9 mouse cellular contexts compared by ENCODE assay signal in genomic region chr11:102294416-102294815, GRCm38 (mm10). TPM values are rescaled to one million over a fixed set of nuclear protein-coding genes. Genes with fewer than 3 reads are reported as not detected.
DNase-seq lines count a peak whose midpoint lies in the region; ATAC-seq and TF ChIP-seq lines count a peak whose summit lies in the region.
"Had no signal": no experiment of that assay in that cellular context is flagged by ENCODE, and none has a peak within 500 bp of the region (broad histone marks: within the 10 kb centered on the region; RNA-seq: fewer than 3 reads in every experiment).

No protein-coding gene starts in this region.

- ATAC-seq in lung, embryonic 16.5 days (ENCODE audit: low read depth), result no peak
- no peak for ATAC-seq in lung, postnatal 0 days
- no peak for ATAC-seq in forebrain, embryonic 15.5 days (replicated peaks)
- ATAC-seq in limb, embryonic 11.5 days (ENCODE audit: insufficient number of reproducible peaks, low FRiP score, low TSS enrichment, low read depth), result no peak
- ATAC-seq in stomach, embryonic 14.5 days (ENCODE audit: insufficient number of reproducible peaks, insufficient read depth, low FRiP score, low read depth), result no peak
- no peak for ATAC-seq in erythroblast, adult 5-6 weeks (replicated peaks; ENCODE audit: low FRiP score, poor library complexity, severe bottlenecking)

- H3K4me1 ChIP-seq in lung, embryonic 16.5 days (replicated peaks; ENCODE audit: control insufficient read depth, insufficient read depth, low read length), result peaks cover 18% of the 10 kb centered on the region
- peaks cover 6% of the 10 kb centered on the region; the same call in 1 of the 2 replicates for H3K4me1 ChIP-seq in lung, postnatal 0 days (ENCODE audit: insufficient read depth, low read depth, low read length)
- H3K4me1 ChIP-seq in forebrain, embryonic 15.5 days, result peaks cover 28% of the 10 kb centered on the region
- peaks cover 7% of the 10 kb centered on the region for H3K4me1 ChIP-seq in limb, embryonic 11.5 days (ENCODE audit: control insufficient read depth, insufficient read depth, low read length)
- peaks cover 8% of the 10 kb centered on the region for H3K4me1 ChIP-seq in stomach, embryonic 14.5 days (ENCODE audit: control insufficient read depth, insufficient read depth, low read length)

- peak overlapping the region; percentile 90 for H3K9ac ChIP-seq in lung, embryonic 16.5 days (ENCODE audit: low read length)
- H3K9ac ChIP-seq in lung, postnatal 0 days (replicated peaks; ENCODE audit: low read depth), result no peak overlapping the region
- H3K9ac ChIP-seq in forebrain, embryonic 15.5 days (replicated peaks), result peak overlapping the region; percentile 90; the same call in 1 of the 2 replicates
- no peak overlapping the region; the same call in 1 of the 2 replicates for H3K9ac ChIP-seq in limb, embryonic 11.5 days (ENCODE audit: low read length)
- H3K9ac ChIP-seq in stomach, embryonic 14.5 days (replicated peaks; ENCODE audit: low read depth, low read length), result peak overlapping the region; percentile 77; the same call in 1 of the 2 replicates

- no peak for TF ChIP-seq EP300 in lung, postnatal 0 days (IDR thresholded peaks at IDR 0.05)

- H3K36me3 ChIP-seq in lung, embryonic 16.5 days (ENCODE audit: control insufficient read depth, insufficient read depth, low read length), result peaks cover 27% of the 10 kb centered on the region
- peaks cover 26% of the 10 kb centered on the region for H3K36me3 ChIP-seq in lung, postnatal 0 days (ENCODE audit: insufficient read depth, low read length)
- H3K36me3 ChIP-seq in forebrain, embryonic 15.5 days, result peaks cover 42% of the 10 kb centered on the region
- peaks cover 28% of the 10 kb centered on the region for H3K36me3 ChIP-seq in limb, embryonic 11.5 days (ENCODE audit: control insufficient read depth, insufficient read depth, low read length)
- H3K36me3 ChIP-seq in stomach, embryonic 14.5 days (ENCODE audit: control insufficient read depth, insufficient read depth, low read length), result peaks cover 37% of the 10 kb centered on the region

- 59% methylated on average over 5 of the region's 5 CpGs for WGBS in lung, embryonic 16.5 days
- WGBS in lung, postnatal 0 days, result 58% methylated on average over 5 of the region's 5 CpGs
- WGBS in forebrain, embryonic 15.5 days, result 81% methylated on average over 5 of the region's 5 CpGs
- WGBS in limb, embryonic 11.5 days, result 74% methylated on average over 5 of the region's 5 CpGs
- WGBS in stomach, embryonic 14.5 days, result 68% methylated on average over 5 of the region's 5 CpGs

- H3K27ac ChIP-seq in lung, embryonic 16.5 days (ENCODE audit: low read length), result peak overlapping the region; percentile 99
- H3K27ac ChIP-seq in lung, postnatal 0 days (ENCODE audit: low read length), result no peak overlapping the region
- H3K27ac ChIP-seq in forebrain, embryonic 15.5 days (replicated peaks), result peak overlapping the region; percentile 98; the same call in 1 of the 2 replicates
- H3K27ac ChIP-seq in limb, embryonic 11.5 days (replicated peaks; ENCODE audit: low read depth, low read length), result no peak overlapping the region
- peak overlapping the region; percentile 100; the same call in 1 of the 2 replicates for H3K27ac ChIP-seq in stomach, embryonic 14.5 days (ENCODE audit: low read length)

- no peak for TF ChIP-seq CTCF in lung, postnatal 0 days (IDR thresholded peaks at IDR 0.05)

- H3K4me3 ChIP-seq in lung, embryonic 16.5 days (ENCODE audit: low read length), result peak overlapping the region; percentile 79
- H3K4me3 ChIP-seq in lung, postnatal 0 days (ENCODE audit: low read depth, low read length), result no peak overlapping the region
- H3K4me3 ChIP-seq in forebrain, embryonic 15.5 days, result peak overlapping the region; percentile 94
- H3K4me3 ChIP-seq in limb, embryonic 11.5 days (ENCODE audit: low read depth, low read length), result peak overlapping the region; percentile 90; the same call in 1 of the 2 replicates
- H3K4me3 ChIP-seq in stomach, embryonic 14.5 days (ENCODE audit: low read depth, low read length), result peak overlapping the region; percentile 68; the same call in 1 of the 2 replicates

- DNase-seq in lung, postnatal 0 days (ENCODE audit: low spot score), result no peak
- no peak for DNase-seq in limb, embryonic 11.5 days (ENCODE audit: low spot score)
- no peak for DNase-seq in adrenal gland, postnatal 4 days (ENCODE audit: low spot score in 2 of 2)
- DNase-seq in layer of hippocampus, adult 8-10 months (ENCODE audit: low spot score in 2 of 2), result no peak
- DNase-seq: cerebellum, adult 18-20 months had no signal

- H3K27me3 ChIP-seq in lung, embryonic 16.5 days (ENCODE audit: control insufficient read depth, insufficient read depth, low read depth, low read length), result no peaks in the 10 kb centered on the region
- no peaks in the 10 kb centered on the region for H3K27me3 ChIP-seq in lung, postnatal 0 days (replicated peaks; ENCODE audit: insufficient read depth, low read length)
- H3K27me3 ChIP-seq in forebrain, embryonic 15.5 days, result no peaks in the 10 kb centered on the region
- no peaks in the 10 kb centered on the region for H3K27me3 ChIP-seq in limb, embryonic 11.5 days (ENCODE audit: control insufficient read depth, insufficient read depth, low read length)
- H3K27me3 ChIP-seq in stomach, embryonic 14.5 days (ENCODE audit: control insufficient read depth, insufficient read depth, low read length), result no peaks in the 10 kb centered on the region

- H3K4me2 ChIP-seq in lung, embryonic 16.5 days (ENCODE audit: low read depth, low read length), result peak overlapping the region; percentile 56
- no peak overlapping the region for H3K4me2 ChIP-seq in lung, postnatal 0 days (replicated peaks; ENCODE audit: low read depth, low read length)
- H3K4me2 ChIP-seq in forebrain, embryonic 15.5 days (replicated peaks), result peak overlapping the region; percentile 80
- peak overlapping the region; percentile 79; the same call in 1 of the 2 replicates for H3K4me2 ChIP-seq in limb, embryonic 11.5 days (ENCODE audit: low read depth, severe bottlenecking)
- H3K4me2 ChIP-seq in stomach, embryonic 14.5 days (replicated peaks; ENCODE audit: low read depth, low read length), result peak overlapping the region; percentile 71; the same call in 1 of the 2 replicates

- no peaks in the 10 kb centered on the region for H3K9me3 ChIP-seq in lung, embryonic 16.5 days (ENCODE audit: control insufficient read depth, low read length)
- no peaks in the 10 kb centered on the region for H3K9me3 ChIP-seq in lung, postnatal 0 days (ENCODE audit: low read length)
- no peaks in the 10 kb centered on the region for H3K9me3 ChIP-seq in forebrain, embryonic 15.5 days
- no peaks in the 10 kb centered on the region for H3K9me3 ChIP-seq in limb, embryonic 11.5 days (ENCODE audit: control insufficient read depth, low read length)
- H3K9me3 ChIP-seq in stomach, embryonic 14.5 days (ENCODE audit: control insufficient read depth, low read depth, low read length), result no peaks in the 10 kb centered on the region

RNA-seq across cellular contexts. Expression of gene Atxn7l3, which starts 2.0 kb away (rescaled TPM):
- polyA plus RNA-seq in lung, embryonic 16.5 days (2015; fragmentation: Nextera tagmentation; extraction: Ambion mirVana), result 11.1 and 11.6 TPM in 2 replicates
- polyA plus RNA-seq in lung, postnatal 0 days (2015; fragmentation: Nextera tagmentation; extraction: Ambion mirVana), result 9.6 and 10.2 TPM in 2 replicates
- 27.6 and 29.5 TPM in 2 replicates for polyA plus RNA-seq in forebrain, embryonic 15.5 days (2015; fragmentation: Nextera tagmentation; extraction: Ambion mirVana)
- polyA plus RNA-seq in limb, embryonic 11.5 days (2014; fragmentation: Nextera tagmentation; extraction: Ambion mirVana), result 20.0 and 22.1 TPM in 2 replicates
- 18.7 and 19.0 TPM in 2 replicates for polyA plus RNA-seq in stomach, embryonic 14.5 days (2014; fragmentation: Nextera tagmentation; extraction: Ambion mirVana)
- 6.3 and 10.4 TPM in 2 replicates for total RNA-seq in erythroblast, adult 5-6 weeks (2015; ENCODE audit: low replicate concordance)
- total RNA-seq in erythroblast, adult 5-6 weeks (2017; ENCODE audit: low replicate concordance), result 5.7 and 9.3 TPM in 2 replicates
- 10 to 100 TPM; 58.3 to 58.7 TPM for total RNA-seq in adrenal gland, postnatal 4 days (2021)
- total RNA-seq in layer of hippocampus, adult 8-10 months (2022), result 100 to 1,000 TPM; 153 to 169 (median 157) TPM

RNA-seq across cellular contexts. Expression of gene Tmub2, which starts 9.7 kb away (rescaled TPM):
- 52.8 and 60.2 TPM in 2 replicates for polyA plus RNA-seq in lung, embryonic 16.5 days (2015; fragmentation: Nextera tagmentation; extraction: Ambion mirVana)
- 46.1 and 47.4 TPM in 2 replicates for polyA plus RNA-seq in lung, postnatal 0 days (2015; fragmentation: Nextera tagmentation; extraction: Ambion mirVana)
- 73.1 and 73.4 TPM in 2 replicates for polyA plus RNA-seq in forebrain, embryonic 15.5 days (2015; fragmentation: Nextera tagmentation; extraction: Ambion mirVana)
- polyA plus RNA-seq in limb, embryonic 11.5 days (2014; fragmentation: Nextera tagmentation; extraction: Ambion mirVana), result 46.7 and 51.5 TPM in 2 replicates
- polyA plus RNA-seq in stomach, embryonic 14.5 days (2014; fragmentation: Nextera tagmentation; extraction: Ambion mirVana), result 53.0 and 55.0 TPM in 2 replicates
- total RNA-seq in erythroblast, adult 5-6 weeks (2015; ENCODE audit: low replicate concordance), result 15.9 and 17.1 TPM in 2 replicates
- 17.0 and 28.0 TPM in 2 replicates for total RNA-seq in erythroblast, adult 5-6 weeks (2017; ENCODE audit: low replicate concordance)
- 10 to 100 TPM; 56.5 to 58.3 TPM for total RNA-seq in adrenal gland, postnatal 4 days (2021)
- total RNA-seq in layer of hippocampus, adult 8-10 months (2022), result 10 to 100 TPM; 61.4 to 72.0 (median 67.7) TPM

RNA-seq across cellular contexts. Expression of gene Ubtf, which starts 25.1 kb away (rescaled TPM):
- 69.6 and 73.0 TPM in 2 replicates for polyA plus RNA-seq in lung, embryonic 16.5 days (2015; fragmentation: Nextera tagmentation; extraction: Ambion mirVana)
- polyA plus RNA-seq in lung, postnatal 0 days (2015; fragmentation: Nextera tagmentation; extraction: Ambion mirVana), result 53.7 and 60.9 TPM in 2 replicates
- polyA plus RNA-seq in forebrain, embryonic 15.5 days (2015; fragmentation: Nextera tagmentation; extraction: Ambion mirVana), result 105 and 107 TPM in 2 replicates
- 87.0 and 91.4 TPM in 2 replicates for polyA plus RNA-seq in limb, embryonic 11.5 days (2014; fragmentation: Nextera tagmentation; extraction: Ambion mirVana)
- 77.3 and 87.2 TPM in 2 replicates for polyA plus RNA-seq in stomach, embryonic 14.5 days (2014; fragmentation: Nextera tagmentation; extraction: Ambion mirVana)
- total RNA-seq in erythroblast, adult 5-6 weeks (2015; ENCODE audit: low replicate concordance), result 19.0 and 22.8 TPM in 2 replicates
- total RNA-seq in erythroblast, adult 5-6 weeks (2017; ENCODE audit: low replicate concordance), result 119 and 258 TPM in 2 replicates
- 100 to 1,000 TPM; 136 to 152 TPM for total RNA-seq in adrenal gland, postnatal 4 days (2021)
- 100 to 1,000 TPM; 106 to 122 (median 120) TPM for total RNA-seq in layer of hippocampus, adult 8-10 months (2022)

RNA-seq across cellular contexts. Expression of gene Asb16, which starts 25.9 kb away (rescaled TPM):
- polyA plus RNA-seq in lung, embryonic 16.5 days (2015; fragmentation: Nextera tagmentation; extraction: Ambion mirVana), result 0.05 and 0.08 TPM in 2 replicates
- not detected in 2 replicates for polyA plus RNA-seq in lung, postnatal 0 days (2015; fragmentation: Nextera tagmentation; extraction: Ambion mirVana)
- polyA plus RNA-seq in forebrain, embryonic 15.5 days (2015; fragmentation: Nextera tagmentation; extraction: Ambion mirVana), result not detected in 2 replicates
- polyA plus RNA-seq in limb, embryonic 11.5 days (2014; fragmentation: Nextera tagmentation; extraction: Ambion mirVana), result 0.13 and 0.33 TPM in 2 replicates
- polyA plus RNA-seq in stomach, embryonic 14.5 days (2014; fragmentation: Nextera tagmentation; extraction: Ambion mirVana), result not detected in 2 replicates
- total RNA-seq in erythroblast, adult 5-6 weeks (2015; ENCODE audit: low replicate concordance), result not detected in 2 replicates
- not detected in 2 replicates for total RNA-seq in erythroblast, adult 5-6 weeks (2017; ENCODE audit: low replicate concordance)
- under 1 TPM; 0.53 to 0.79 TPM for total RNA-seq in adrenal gland, postnatal 4 days (2021)
- total RNA-seq in layer of hippocampus, adult 8-10 months (2022), result 1 to 10 TPM; 2.1 to 2.4 (median 2.2) TPM

RNA-seq across cellular contexts. Expression of gene BC030867, which starts 45.7 kb away (rescaled TPM):
- polyA plus RNA-seq in lung, embryonic 16.5 days (2015; fragmentation: Nextera tagmentation; extraction: Ambion mirVana), result 18.7 and 19.4 TPM in 2 replicates
- polyA plus RNA-seq in lung, postnatal 0 days (2015; fragmentation: Nextera tagmentation; extraction: Ambion mirVana), result 0.88 and 1.3 TPM in 2 replicates
- 5.6 and 7.0 TPM in 2 replicates for polyA plus RNA-seq in forebrain, embryonic 15.5 days (2015; fragmentation: Nextera tagmentation; extraction: Ambion mirVana)
- polyA plus RNA-seq in limb, embryonic 11.5 days (2014; fragmentation: Nextera tagmentation; extraction: Ambion mirVana), result 26.9 and 27.8 TPM in 2 replicates
- polyA plus RNA-seq in stomach, embryonic 14.5 days (2014; fragmentation: Nextera tagmentation; extraction: Ambion mirVana), result 11.4 and 11.8 TPM in 2 replicates
- 3.8 and 5.0 TPM in 2 replicates for total RNA-seq in erythroblast, adult 5-6 weeks (2015; ENCODE audit: low replicate concordance)
- total RNA-seq in erythroblast, adult 5-6 weeks (2017; ENCODE audit: low replicate concordance), result 4.1 and 7.2 TPM in 2 replicates
- 1 to 10 TPM; 4.8 to 6.0 TPM for total RNA-seq in adrenal gland, postnatal 4 days (2021)
- 1 to 10 TPM in 1 of 4 experiments, under 1 TPM in 3; 0.62 to 1.2 (median 0.64) TPM for total RNA-seq in layer of hippocampus, adult 8-10 months (2022)

Comparison
In these comparisons a context has a peak if more than half of its experiments do, and no peak if none do; other contexts are left out.
1. H3K27ac ChIP-seq: peak in lung, embryonic 16.5 days (single experiment), forebrain, embryonic 15.5 days (single experiment) and stomach, embryonic 14.5 days (single experiment); none in lung, postnatal 0 days (single experiment) and limb, embryonic 11.5 days (single experiment).
2. H3K9ac ChIP-seq: peak in lung, embryonic 16.5 days (single experiment), forebrain, embryonic 15.5 days (single experiment) and stomach, embryonic 14.5 days (single experiment); none in lung, postnatal 0 days (single experiment) and limb, embryonic 11.5 days (single experiment).